Mouse (Mus musculus) frontal cortex, postnatal 10 days (tissue): ENCODE results near the gene Ripk3.

Experiments
- DNase-seq, 2 experiments: peaks; one replicate each; pipeline ENCODE4 v3.0.0; 2022; ENCODE audit warnings: low spot score in 2 of 2, mixed read lengths in 1 of 2

Ripk3 gene

DNA sequence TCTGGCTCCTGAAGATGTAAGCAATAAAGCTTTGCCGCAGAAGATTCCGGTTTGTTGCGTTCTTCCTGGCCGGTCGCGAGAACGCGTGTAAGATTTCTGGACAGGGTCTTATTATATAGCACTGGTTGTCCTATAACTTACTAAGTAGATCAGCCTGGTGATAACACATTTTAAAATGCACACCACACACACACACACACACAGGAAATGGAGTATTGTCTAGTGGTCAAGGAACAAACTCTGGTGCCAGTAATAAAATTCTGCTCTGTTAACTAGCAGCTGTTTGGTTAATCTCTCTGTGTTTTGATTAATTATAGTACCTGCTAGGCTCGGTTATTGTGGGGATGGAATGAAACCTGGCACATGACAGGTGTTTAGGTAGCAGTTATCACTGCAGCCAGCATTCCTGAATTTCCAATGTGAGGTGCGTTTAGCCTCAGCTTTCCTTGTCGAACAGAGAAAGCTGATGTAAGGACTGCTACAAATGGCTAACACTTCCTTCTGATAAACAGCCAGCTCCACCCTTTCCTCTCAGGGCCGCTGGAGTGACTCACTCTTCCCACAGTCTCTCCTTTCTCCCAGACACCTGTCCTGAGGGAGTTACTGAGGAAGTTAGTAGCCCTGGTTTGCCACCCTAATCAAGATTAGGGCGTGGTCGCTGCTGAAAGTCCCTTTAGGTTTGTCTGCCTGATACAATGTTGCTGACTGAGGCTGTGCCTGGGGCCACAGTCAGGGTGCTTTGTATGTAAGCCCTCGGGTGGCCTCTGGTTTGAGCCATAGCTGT is 6.9 kb upstream of the Ripk3 start:
- no peak for DNase-seq

DNA sequence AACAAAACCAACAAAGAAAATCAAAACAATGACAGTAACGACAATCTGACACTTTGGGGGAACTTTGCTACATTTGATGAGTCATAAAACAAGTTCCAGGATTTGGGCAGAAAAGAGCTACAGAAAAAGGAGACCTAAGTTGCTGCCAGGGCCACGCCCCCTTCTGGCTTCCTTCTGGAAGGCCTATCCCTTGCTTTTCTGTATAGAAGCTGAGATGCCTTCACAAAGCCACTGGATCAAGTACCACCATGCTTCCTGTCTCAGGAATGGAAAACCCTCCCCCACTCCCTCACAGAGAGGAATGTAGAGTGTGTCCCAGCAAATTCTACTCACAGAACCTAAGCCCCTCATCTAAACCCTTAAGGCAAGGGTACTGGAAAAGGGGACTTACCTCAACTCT is 5.3 kb upstream of the Ripk3 start:
- no peak for DNase-seq

DNA sequence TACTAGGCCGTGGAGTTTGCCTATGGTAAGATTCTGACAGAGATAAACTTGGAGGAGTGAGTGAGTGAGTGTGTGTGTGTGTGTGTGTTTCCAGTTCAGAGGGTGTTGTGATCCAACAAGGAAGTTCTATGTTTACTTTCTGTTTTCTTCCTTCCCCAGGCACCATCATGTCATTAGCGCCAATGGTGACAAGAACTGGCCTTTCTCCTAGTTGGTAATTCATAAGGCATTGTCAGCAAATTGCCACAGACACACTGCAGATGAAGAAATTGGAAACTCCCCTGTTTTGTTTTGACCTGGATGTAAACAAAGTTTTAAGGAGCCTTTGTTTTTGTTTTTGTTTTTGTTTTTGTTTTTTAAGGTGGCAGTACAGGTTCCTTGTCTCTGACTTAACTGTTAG is 4.8 kb upstream of the Ripk3 start:
- no peak for DNase-seq

DNA sequence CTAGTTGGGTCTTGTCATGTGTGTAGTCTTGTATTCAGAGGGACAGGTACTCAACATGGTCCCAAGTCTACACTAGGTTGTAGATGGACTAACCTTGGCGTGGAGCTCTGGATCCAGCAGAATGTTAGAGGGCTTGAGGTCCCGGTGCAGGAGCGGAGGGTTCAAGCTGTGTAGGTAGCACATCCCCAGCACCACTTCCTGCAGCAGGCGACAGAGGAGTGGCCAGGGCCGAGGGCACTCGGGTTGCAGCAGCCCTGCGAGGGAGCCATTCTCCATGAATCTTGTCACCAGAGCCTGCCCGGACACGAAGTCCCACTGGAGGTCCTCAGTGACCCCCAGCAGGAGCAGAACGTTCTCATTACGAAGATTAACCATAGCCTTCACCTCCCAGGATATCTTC is 934 bp downstream of the Ripk3 start:
- DNase-seq = peak in 1 of 2 experiments; percentile 3

DNA sequence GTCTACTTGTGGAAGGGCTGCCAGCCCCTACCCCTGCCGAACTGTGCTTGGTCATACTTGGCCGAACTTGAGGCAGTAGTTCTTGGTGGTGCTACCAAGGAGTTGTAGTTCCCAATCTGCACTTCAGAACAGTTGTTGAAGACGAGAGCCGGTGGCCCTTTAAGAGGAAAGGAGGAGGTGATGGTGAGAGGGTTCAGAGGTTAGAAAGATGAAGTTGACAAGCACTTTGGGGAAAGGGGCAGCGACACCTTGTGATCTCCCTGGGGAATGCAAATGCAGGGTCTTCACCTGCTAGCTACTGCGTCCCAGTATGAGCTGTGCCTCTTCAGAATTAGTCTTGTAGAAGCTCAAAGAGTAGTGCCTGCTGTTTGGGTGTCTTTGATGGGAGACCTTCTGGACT is 3.5 kb downstream of the Ripk3 start:
- DNase-seq = no peak

DNA sequence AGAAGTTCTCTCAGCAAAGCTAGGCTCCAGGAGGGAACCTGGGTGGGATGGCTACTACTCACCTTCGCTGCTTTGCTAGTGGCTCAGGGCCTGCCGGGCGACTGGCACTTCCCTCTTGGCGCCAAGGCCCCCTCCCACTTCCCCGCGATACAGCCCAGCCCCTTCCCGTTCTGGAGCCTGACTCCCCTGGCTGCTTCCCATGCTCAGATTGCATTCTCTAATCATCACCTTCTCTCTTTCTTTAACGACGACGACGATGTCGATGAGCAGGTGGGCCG is 4.8 kb downstream of the Ripk3 start, which contains the start of gene Adcy4:
Adcy4 (minus strand) TSS at position 138 of the 278 bp plus-strand sequence.
- DNase-seq = no peak

DNA sequence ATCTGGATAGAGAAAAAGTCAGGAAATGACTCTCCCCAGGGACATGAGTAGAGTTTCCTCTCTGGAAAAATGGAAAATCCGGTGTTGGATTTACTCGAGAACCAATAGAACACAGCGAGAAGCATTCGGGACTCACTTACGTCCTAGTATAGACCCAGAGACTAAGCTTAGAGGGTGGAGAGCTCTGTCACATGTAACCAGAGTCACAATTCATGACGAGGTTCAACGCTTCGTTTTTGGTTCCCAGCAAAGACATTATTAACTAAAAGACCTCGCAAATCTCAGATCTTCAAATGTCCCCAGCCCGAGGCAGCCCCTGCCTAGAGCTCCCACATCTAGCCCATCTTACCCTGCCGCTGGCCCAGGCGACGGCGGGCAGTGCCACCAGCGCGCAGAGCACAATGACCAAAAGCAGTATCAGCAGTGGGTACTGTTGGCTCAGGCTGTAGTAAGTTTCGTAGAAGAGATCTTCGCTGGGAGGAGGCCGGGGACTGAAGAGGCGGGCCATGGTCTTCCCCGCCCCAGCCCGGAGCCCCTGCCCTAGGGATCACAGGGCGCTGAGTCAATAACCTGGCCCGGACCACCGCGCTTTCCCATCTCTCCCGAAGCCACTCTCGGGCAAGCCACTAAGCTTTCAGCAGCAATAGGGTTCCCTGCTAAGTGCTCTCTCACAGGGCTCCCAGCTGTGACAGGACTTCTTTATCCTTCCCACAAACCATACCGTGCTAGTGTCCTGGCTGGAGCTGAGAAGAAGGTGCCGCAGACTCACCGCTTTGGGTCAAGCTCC is 5.3 kb downstream of the Ripk3 start:
- no peak for DNase-seq

DNA sequence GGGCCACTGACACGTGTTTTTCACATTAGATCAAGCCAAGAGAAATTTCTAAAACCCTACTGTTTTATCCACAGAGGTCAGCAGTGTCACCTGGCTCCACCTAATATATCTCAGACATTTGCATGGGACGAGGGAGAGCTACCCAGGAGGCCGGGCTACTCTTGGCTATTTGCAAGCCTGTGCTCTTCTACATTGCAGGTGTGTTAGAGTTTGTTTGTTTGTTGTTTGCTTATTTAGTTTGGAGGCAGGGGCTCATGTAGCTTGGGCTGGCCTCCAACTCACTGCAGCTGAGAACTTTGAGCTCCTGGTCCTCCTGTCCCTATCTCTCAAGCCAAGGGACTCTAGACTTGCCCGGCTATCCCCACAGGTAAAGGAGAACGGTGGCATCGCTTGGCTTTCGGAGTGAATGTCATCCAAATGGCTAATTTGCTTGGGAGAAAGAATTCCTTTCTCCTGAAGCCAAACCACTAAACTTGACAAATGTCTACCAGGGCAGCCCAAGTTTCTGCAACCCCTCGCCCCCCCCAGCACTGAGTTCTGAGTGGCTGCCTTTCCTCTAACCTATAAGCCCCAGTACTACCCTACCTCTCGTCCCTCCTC is 6.2 kb downstream of the Ripk3 start:
- DNase-seq = no peak

DNA sequence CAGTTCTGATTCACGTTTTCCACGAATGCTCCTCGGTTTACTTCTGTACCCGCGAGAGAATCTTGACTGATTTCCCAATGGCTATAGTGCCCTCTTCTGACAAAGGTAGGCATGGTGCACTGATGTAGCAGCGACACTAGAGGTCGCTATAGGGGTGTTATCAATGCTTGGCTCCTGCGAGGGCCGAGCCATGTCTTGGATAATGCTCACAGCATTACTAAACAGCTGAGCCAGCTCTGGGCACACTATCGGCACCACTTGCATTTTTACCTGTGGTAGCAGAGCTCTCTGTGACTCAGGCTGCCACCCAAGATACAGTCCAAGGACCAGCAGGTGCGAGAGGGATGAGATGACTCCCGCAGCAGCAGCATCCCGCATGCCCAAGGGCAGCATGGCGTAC is 7.4 kb downstream of the Ripk3 start:
- peak in 1 of 2 experiments; percentile 32 for DNase-seq

DNA sequence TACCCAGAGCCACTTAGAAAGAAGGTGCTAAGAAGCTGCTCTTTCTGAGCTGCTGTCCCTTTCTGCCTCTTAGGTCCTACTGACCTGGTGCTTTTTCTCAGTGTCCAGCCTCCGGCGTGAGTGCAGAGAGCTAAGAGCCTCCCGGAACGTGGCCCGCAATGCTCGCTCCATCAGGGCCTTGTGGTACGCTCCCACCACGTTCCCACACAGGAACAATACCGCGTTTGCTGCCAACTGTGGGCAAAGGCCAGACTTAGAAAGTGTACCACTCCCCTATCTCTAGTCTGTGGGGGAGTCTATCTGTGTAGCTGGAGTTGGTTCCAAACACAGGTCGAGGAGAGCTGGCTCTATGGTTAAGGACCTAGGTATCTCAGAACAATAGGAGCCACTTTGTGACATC is 7.9 kb downstream of the Ripk3 start:
- DNase-seq = peak in 1 of 2 experiments; percentile 4

DNA sequence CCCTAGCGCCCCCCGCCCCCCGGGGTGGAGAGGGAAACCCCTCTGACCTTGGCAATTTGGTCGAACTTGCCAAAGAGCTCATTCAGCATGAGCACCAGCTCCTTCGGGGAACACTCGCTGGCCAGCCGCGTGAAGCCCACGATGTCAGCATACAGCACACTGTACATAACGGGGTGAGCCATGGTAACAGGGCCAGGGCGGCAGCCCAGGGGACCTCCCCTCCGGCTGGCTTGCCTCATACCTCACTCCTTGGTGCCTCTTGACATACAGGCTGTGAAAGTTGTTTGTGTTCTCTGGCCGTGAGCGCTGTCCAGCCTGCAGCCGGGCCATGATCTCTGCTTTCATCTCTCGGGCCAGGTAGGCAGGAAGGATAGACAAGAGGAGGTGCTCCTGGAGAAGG is 9.0 kb downstream of the Ripk3 start:
- DNase-seq = peak; percentile 3

DNA sequence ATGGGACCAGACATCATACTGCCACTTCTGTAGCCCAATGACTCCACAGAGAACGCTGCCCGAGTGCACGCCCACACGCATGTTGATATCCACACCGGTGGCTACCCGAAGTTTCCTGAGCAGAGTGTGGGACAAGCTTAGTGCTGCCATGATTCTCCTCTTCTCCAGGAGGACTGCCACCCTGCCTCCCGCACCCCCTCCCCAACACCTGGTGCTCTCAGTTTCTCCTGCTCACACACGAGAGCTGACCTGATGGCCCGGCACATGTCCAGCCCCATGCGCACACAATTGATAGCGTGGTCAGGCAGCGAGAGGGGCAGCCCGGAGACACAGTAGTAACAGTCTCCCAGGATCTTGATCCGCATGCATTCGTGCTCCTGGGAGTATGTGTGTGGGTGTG is 10.0 kb downstream of the Ripk3 start:
- peak in 1 of 2 experiments; percentile 4 for DNase-seq

DNA sequence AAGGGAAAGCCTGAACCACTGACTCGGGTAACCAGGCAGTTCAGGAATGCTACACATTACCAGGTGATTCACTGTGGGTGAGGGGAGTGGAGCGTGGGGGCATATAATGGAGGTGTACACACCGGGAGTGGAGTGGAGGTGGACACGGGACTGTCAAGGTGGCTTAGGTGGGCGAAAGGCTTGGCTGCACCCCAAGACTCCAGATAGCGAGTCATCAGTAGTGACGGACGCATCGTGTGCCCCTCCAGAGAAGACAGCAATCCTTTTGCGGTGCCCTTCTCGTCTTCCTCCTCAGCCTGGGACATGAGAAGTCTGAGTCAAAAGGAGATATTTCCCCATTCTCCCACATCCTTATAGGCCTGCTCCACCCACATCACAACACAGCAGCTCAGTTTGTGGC is 10.9 kb downstream of the Ripk3 start:
- peak in 1 of 2 experiments; percentile 2 for DNase-seq

DNA sequence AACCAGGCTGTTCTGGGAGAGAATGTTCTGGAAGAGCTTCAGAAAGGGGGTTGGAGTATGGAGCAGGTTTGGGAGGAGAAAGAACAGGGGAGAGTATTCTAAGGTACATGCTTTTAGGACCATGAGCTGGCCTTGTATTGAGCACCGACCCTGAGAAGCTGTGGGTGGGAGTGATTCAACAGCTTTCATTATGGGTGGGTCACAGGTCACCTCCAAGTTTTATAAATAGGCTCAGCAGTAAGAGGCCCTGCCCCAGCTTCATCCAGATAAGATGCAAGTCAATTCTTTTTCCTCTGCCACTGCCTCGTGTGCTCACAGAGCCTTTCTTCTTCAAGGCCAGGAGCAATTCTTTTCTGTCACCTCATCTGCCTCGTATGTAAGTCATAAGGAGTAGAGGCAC is 11.5 kb downstream of the Ripk3 start:
- DNase-seq = peak in 1 of 2 experiments; percentile 1

DNA sequence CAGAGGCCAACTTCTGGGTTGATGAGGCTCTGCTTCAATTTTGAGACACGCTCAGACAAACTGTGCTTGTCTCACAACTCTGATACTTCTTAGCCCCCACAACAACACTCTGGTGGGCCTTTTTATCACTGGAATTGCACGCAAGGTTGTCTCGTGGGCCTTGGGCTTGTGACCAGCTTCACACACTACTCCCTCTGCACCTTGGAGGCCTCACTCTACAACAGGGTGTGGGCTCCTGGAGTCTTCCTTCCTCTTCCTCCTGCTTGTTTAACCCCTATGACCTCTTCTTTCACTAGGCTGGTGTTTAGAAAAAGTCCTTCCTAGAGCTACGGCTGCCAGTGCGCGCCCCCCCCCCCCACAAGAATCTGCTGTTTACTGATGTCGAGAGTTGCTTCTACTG is 12.0 kb downstream of the Ripk3 start:
- DNase-seq = no peak

DNA sequence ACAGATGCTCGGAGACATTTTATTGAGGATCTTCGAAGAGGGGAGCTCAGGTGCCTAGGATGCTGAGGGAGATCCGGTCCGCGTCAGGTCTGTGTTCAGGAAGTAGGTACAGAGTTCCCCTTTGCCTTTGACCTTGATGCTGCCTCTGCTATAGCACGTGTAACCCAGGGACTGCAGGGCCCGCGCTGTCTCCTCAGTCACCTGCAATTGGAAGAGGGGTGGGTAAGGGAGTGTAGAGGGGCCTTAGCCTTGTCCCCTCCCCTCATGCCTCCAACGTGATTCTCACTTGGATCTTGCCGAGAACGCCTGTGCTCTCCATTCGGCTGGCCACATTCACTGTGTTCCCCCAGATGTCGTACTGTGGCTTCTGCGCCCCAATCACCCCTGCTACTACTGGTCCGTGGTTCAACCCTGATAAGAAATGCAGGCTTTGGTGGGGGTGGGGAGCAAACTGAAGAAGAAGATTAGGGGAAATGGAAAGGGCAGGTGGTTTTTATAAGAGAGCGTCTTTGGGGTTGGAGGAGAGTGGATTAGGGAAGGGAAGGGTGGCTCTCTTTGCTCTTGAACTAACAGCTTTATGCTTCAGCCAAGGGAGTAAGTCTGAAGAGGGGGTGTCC is 19.5 kb downstream of the Ripk3 start:
- no peak for DNase-seq

DNA sequence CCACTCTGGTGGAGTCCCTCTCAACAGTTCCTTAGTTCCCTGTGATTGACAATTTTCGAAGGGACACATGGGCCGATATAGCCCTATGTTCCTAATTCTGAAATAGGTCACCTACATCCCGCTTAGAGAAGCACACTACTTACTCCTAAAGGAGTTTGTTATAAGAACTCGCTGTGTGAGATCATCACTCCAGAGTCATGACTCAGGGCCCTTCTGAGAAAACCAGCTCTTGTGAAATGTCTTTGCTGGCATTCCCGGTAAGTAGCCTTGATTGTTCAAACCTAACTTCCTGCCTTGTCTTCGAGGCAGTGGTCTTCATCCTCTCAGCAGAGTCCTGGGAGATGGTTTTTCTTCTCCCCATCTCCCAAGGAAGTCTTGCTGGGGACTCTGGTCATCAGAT is 20.1 kb downstream of the Ripk3 start:
- no peak for DNase-seq

DNA sequence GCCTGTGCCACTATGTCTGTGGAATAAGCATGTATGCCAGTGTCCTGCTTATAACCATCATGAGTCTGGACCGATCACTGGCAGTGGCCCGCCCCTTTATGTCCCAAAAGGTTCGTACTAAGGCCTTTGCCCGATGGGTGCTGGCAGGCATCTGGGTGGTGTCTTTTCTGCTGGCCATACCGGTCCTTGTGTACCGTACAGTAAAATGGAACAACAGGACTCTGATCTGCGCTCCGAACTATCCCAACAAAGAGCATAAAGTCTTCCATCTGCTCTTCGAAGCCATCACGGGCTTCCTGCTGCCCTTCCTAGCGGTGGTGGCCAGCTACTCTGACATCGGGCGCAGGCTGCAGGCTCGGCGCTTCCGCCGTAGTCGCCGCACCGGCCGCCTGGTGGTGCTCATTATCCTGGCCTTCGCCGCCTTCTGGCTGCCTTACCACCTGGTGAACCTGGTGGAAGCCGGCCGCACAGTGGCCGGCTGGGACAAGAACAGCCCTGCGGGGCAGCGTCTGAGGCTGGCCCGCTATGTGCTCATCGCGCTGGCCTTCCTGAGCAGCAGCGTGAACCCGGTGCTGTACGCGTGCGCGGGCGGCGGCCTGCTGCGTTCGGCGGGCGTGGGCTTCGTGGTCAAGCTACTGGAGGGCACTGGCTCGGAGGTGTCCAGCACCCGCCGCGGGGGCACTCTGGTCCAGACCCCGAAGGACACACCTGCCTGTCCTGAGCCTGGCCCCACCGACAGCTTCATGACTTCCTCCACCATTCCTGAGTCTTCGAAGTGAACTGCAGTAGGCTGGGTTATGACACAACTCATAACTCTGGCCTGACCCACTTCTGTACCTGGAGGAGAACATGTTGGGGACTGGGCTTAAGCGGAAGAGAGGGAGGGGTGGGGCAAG is 20.9 kb downstream of the Ripk3 start:
- DNase-seq = peak in 1 of 2 experiments; percentile 42

DNA sequence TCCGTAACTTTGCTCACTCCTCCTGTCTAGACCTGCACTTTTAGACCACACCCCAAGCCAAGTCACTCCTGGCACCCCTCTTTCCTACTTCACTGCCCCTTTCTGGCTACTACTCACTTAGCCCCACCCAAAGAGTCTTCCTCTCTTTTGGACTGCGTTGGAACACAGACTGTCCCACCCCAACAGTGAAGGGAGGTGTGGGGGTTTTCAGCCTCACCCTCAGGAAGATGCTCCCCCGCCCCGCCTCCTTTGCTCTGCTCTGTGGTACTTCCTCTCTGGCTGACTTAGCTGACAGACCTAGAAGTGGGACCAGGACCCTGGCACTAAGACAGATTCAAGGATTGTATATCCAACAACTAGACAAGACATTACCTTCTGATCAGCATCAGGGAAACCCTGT is 23.0 kb downstream of the Ripk3 start, which contains the start of gene Ltb4r1:
Ltb4r1 (plus strand) TSS at position 267 of the 400 bp plus-strand sequence.
- no peak for DNase-seq

DNA sequence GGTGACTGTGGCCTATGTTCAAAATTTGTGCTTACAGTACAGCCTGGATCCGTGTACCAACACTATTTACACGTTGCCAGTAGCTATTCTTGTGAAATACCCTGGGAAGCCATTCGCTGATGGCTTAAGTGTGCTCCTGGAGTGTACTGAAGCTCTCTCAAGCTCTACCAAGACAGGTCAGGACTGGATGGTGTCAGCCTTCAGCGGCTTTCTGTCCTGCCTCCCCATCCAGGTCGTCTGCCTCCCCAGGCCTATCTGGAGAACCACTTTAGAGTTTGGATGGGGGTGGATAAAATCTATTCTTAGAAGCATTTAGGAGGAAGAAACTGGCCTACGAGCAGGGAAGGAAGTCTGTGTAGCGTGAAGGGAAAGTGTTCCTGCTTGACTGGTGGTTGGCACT is 25.5 kb downstream of the Ripk3 start:
- DNase-seq = no peak
